Mouse (Mus musculus): Measurements from ENCODE around the gene Aqp3. TPM values are rescaled to one million over a fixed set of nuclear protein-coding genes. Genes with fewer than 3 reads are reported as not detected.

Gene Aqp3
- polyA plus RNA-seq, 1 experiment from 2014 or later: 4.1 TPM

DNA sequence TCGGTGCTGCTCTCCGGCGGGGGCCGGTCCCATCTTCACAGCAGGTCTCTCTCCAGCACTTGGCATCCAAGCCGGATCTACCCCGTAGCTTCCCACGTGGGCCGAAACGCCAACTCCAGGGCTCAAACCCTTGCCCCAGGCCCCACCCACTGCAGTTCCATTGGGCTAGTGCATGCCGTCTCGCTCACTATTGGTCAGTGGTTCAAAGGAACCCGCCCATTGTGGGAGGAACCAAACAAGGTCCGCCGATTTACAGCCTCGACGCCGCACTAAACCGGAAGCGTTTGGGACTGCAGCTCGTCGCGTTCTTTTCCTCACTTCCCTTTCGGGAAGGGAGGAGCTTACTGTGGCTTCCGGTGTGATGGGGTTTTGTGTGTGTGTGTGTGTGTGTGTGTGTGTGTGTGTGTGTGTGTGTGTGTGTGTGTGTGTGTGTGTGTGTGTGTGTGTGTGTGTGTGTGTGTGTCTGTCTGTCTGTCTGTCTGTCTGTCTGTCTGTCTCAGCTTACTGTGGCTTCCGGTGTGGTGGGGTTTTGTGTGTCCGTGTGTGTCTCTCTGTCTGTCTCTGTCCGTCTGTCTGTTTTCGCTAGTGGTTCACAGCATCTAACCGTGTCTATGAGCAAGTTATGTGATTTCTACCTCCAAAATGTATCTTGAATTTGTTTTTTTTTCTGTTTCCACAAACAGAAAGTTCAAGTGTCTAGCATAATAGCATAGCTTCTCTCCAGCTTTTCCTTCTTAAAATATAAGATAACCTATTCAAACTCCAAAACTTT lies 26.4 kb upstream of the Aqp3 start, which contains the start of gene Nol6:
Gene Nol6, minus strand, starts transcription at position 276 of the 772 bp plus-strand sequence.
- H3K27ac ChIP-seq (ENCODE audit: low read depth, low read length): no peak within 1 kb of the TSS
- H3K4me1 ChIP-seq (replicated peaks; ENCODE audit: control insufficient read depth, insufficient read depth, low read length): 0 out of 2 replicates have a peak, but pooled peaks cover 2% of the 10 kb centered on the region
- TF ChIP-seq CTCF (IDR thresholded peaks at IDR 0.05; ENCODE audit: low read depth): no peak
- peak within 1 kb of the TSS; percentile 62 for H3K9ac ChIP-seq (ENCODE audit: low read depth, low read length)
- H3K36me3 ChIP-seq (ENCODE audit: control insufficient read depth, insufficient read depth): peaks cover 30% of the 10 kb centered on the region
- no peaks in the 10 kb centered on the region for H3K9me3 ChIP-seq (ENCODE audit: control insufficient read depth)
- ATAC-seq: peak; percentile 99
- no peaks in the 10 kb centered on the region for H3K27me3 ChIP-seq (replicated peaks; ENCODE audit: control insufficient read depth, insufficient read depth, low read length)
- peak within 1 kb of the TSS; percentile 70 for H3K4me3 ChIP-seq (ENCODE audit: low read depth, low read length)
- WGBS: 2% methylated on average over 29 of the region's 29 CpGs
- H3K4me2 ChIP-seq (replicated peaks; ENCODE audit: low read depth): peak within 1 kb of the TSS; percentile 78

- ATAC-seq: 0 out of 2 replicates have a peak, but pooled peaks have one; percentile 36
- no peaks in the 10 kb centered on the region for H3K9me3 ChIP-seq (ENCODE audit: control insufficient read depth)
- TF ChIP-seq CTCF (IDR thresholded peaks at IDR 0.05; ENCODE audit: low read depth): peak; percentile 94
- no peaks in the 10 kb centered on the region for H3K27me3 ChIP-seq (replicated peaks; ENCODE audit: control insufficient read depth, insufficient read depth, low read length)
- 72% methylated on average over 11 of the region's 11 CpGs for WGBS
- no peak overlapping the region for H3K4me2 ChIP-seq (replicated peaks; ENCODE audit: low read depth)
- H3K9ac ChIP-seq (ENCODE audit: low read depth, low read length): no peak overlapping the region
- H3K4me1 ChIP-seq (replicated peaks; ENCODE audit: control insufficient read depth, insufficient read depth, low read length): 0 out of 2 replicates have a peak, but pooled peaks cover 2% of the 10 kb centered on the region
- peaks cover 85% of the 10 kb centered on the region for H3K36me3 ChIP-seq (ENCODE audit: control insufficient read depth, insufficient read depth)
- H3K27ac ChIP-seq (ENCODE audit: low read depth, low read length): no peak overlapping the region
- H3K4me3 ChIP-seq (ENCODE audit: low read depth, low read length): no peak overlapping the region
Measured at GRCm38 (mm10) chr4:41118706-41119292, 20.8 kb upstream of the Aqp3 start.

- no peak overlapping the region for H3K4me3 ChIP-seq (ENCODE audit: low read depth, low read length)
- 72% methylated on average over 3 of the region's 3 CpGs for WGBS
- ATAC-seq: no peak
- H3K9me3 ChIP-seq (ENCODE audit: control insufficient read depth): no peaks in the 10 kb centered on the region
- no peak overlapping the region for H3K9ac ChIP-seq (ENCODE audit: low read depth, low read length)
- H3K27ac ChIP-seq (ENCODE audit: low read depth, low read length): no peak overlapping the region
- H3K36me3 ChIP-seq (ENCODE audit: control insufficient read depth, insufficient read depth): peaks cover 80% of the 10 kb centered on the region
- no peak overlapping the region for H3K4me2 ChIP-seq (replicated peaks; ENCODE audit: low read depth)
- TF ChIP-seq CTCF (IDR thresholded peaks at IDR 0.05; ENCODE audit: low read depth): no peak
- H3K27me3 ChIP-seq (replicated peaks; ENCODE audit: control insufficient read depth, insufficient read depth, low read length): no peaks in the 10 kb centered on the region
- no peaks in the 10 kb centered on the region for H3K4me1 ChIP-seq (replicated peaks; ENCODE audit: control insufficient read depth, insufficient read depth, low read length)
Measured at GRCm38 (mm10) chr4:41116817-41117216, 18.8 kb upstream of the Aqp3 start.

GRCm38 (mm10) chr4:41115793-41116192 lies 17.8 kb upstream of the Aqp3 start:
- peaks cover 70% of the 10 kb centered on the region for H3K36me3 ChIP-seq (ENCODE audit: control insufficient read depth, insufficient read depth)
- 94% methylated on average over 15 of the region's 15 CpGs for WGBS
- no peak for TF ChIP-seq CTCF (IDR thresholded peaks at IDR 0.05; ENCODE audit: low read depth)

DNA sequence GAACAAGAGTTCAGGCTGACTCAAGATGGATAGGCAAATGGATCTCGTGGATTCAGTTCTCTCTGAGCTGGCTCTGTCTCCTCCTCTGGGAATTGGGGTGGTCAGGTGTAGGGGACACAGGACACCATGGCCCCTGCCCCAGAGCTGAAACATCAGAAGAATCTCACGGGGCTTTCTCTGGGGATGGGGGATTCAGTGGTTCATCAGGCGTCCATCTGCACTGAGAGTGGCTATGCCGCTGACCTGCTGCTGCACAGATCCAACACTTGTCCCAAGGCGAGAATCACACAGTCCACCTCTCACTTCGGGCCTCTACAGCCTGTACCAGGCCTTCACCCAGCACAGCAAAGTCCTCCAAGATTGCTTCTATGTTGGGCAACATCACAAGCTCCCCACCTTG lies 17.1 kb upstream of the Aqp3 start:
- ATAC-seq: no peak
- Histone ChIP-seq H3K9me3 (ENCODE audit: control insufficient read depth) (no peaks in the 10 kb centered on the region), H3K9ac (ENCODE audit: low read depth, low read length) (no peak overlapping the region), H3K4me3 (ENCODE audit: low read depth, low read length) (no peak overlapping the region), H3K27me3 (replicated peaks; ENCODE audit: control insufficient read depth, insufficient read depth, low read length) (no peaks in the 10 kb centered on the region), H3K27ac (ENCODE audit: low read depth, low read length) (no peak overlapping the region), H3K4me2 (replicated peaks; ENCODE audit: low read depth) (no peak overlapping the region), H3K36me3 (ENCODE audit: control insufficient read depth, insufficient read depth) (peaks cover 62% of the 10 kb centered on the region), H3K4me1 (replicated peaks; ENCODE audit: control insufficient read depth, insufficient read depth, low read length) (no peaks in the 10 kb centered on the region)
- 91% methylated on average over 6 of the region's 6 CpGs for WGBS
- TF ChIP-seq CTCF (IDR thresholded peaks at IDR 0.05; ENCODE audit: low read depth): no peak

More at GRCm38 (mm10) chr4:41115793-41116192, 17.8 kb upstream of the Aqp3 start:
- Histone ChIP-seq H3K4me2 (replicated peaks; ENCODE audit: low read depth) (no peak overlapping the region), H3K4me1 (replicated peaks; ENCODE audit: control insufficient read depth, insufficient read depth, low read length) (no peaks in the 10 kb centered on the region), H3K9ac (ENCODE audit: low read depth, low read length) (no peak overlapping the region), H3K4me3 (ENCODE audit: low read depth, low read length) (no peak overlapping the region), H3K27me3 (replicated peaks; ENCODE audit: control insufficient read depth, insufficient read depth, low read length) (no peaks in the 10 kb centered on the region), H3K27ac (ENCODE audit: low read depth, low read length) (no peak overlapping the region), H3K9me3 (ENCODE audit: control insufficient read depth) (no peaks in the 10 kb centered on the region)
- no peak for ATAC-seq

GRCm38 (mm10) chr4:41114358-41115070 lies 16.5 kb upstream of the Aqp3 start:
- Histone ChIP-seq H3K36me3 (ENCODE audit: control insufficient read depth, insufficient read depth) (peaks cover 57% of the 10 kb centered on the region), H3K9ac (ENCODE audit: low read depth, low read length) (no peak overlapping the region), H3K4me3 (ENCODE audit: low read depth, low read length) (no peak overlapping the region), H3K4me1 (replicated peaks; ENCODE audit: control insufficient read depth, insufficient read depth, low read length) (no peaks in the 10 kb centered on the region), H3K9me3 (ENCODE audit: control insufficient read depth) (no peaks in the 10 kb centered on the region), H3K27me3 (replicated peaks; ENCODE audit: control insufficient read depth, insufficient read depth, low read length) (no peaks in the 10 kb centered on the region), H3K27ac (ENCODE audit: low read depth, low read length) (no peak overlapping the region), H3K4me2 (replicated peaks; ENCODE audit: low read depth) (no peak overlapping the region)
- TF ChIP-seq CTCF (IDR thresholded peaks at IDR 0.05; ENCODE audit: low read depth): no peak
- ATAC-seq: no peak
- 89% methylated on average over 9 of the region's 9 CpGs for WGBS

Measured in intestine, postnatal 0 days (tissue).